Mouse (Mus musculus): ENCODE results near the gene Cd200r3.

Gene Cd200r3

DNA sequence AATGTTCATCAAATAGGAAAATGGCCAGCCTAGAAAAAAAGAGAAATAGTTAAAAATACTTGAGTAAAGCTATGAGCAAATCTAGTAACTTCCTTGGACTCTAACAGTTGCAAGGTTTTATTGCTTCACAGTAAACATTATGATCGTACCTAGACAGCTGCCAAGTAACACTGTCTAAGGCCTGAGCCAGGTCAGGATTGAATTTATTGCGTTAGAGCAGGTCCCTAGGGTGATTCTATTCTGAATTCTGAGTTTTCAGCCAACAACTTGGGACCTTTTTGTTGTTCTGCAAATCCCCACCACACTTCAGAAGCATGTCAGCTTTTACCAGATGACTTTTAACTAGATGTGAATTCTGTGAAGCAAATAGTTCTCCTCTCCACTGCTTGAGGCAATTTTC is 87.3 kb downstream of the Cd200r3 start:
- DNase-seq (ENCODE audit: low read depth, low spot score), result peak; percentile 66
